Mouse (Mus musculus) kidney, adult 2 months (tissue): ENCODE measurements around the gene Ccnb1ip1. TPM values are rescaled to one million over a fixed set of nuclear protein-coding genes. Genes with fewer than 3 reads are reported as not detected.

ENCODE experiments used
- DNase-seq: peaks from one replicate; pipeline ENCODE4 v3.0.0; 2021
- H3K27ac ChIP-seq: fragments of 200-500 bp; 2 replicates; pipeline ENCODE4 v1.5.1; 2012; ENCODE audit warnings: low read depth, low read length, control low read depth, inconsistent platforms; ENCODE audit not compliant: insufficient read depth
- H3K27me3 ChIP-seq: fragments of 200-500 bp; replicated peaks from 2 replicates; pipeline ENCODE4 v1.6.1; 2012; ENCODE audit warnings: mild to moderate bottlenecking, moderate library complexity, low read length, inconsistent platforms; ENCODE audit not compliant: control insufficient read depth, insufficient read depth
- H3K36me3 ChIP-seq: fragments of 200-500 bp; 2 replicates; pipeline ENCODE4 v1.6.1; 2012; ENCODE audit warnings: mild to moderate bottlenecking, moderate library complexity, low read length, inconsistent platforms; ENCODE audit not compliant: control insufficient read depth, insufficient read depth
- H3K4me1 ChIP-seq: fragments of 200-500 bp; 2 replicates; pipeline ENCODE4 v1.6.1; 2011; ENCODE audit warnings: low read length; ENCODE audit not compliant: control insufficient read depth, insufficient read depth
- H3K4me3 ChIP-seq: fragments of 200-500 bp; 2 replicates; pipeline ENCODE4 v1.5.1; 2011; ENCODE audit warnings: mild to moderate bottlenecking, low read depth, low read length, control low read depth; ENCODE audit not compliant: insufficient read depth
- CTCF ChIP-seq: fragments of 200-500 bp; conservative IDR thresholded peaks from 2 replicates; pipeline ENCODE4 v1.5.1; 2011; ENCODE audit warnings: low read depth, mild to moderate bottlenecking, control low read depth, low read length, moderate library complexity, mixed read lengths; ENCODE audit not compliant: insufficient read depth, insufficient read length
- POLR2A ChIP-seq: fragments of 200-500 bp; IDR thresholded peaks from one replicate; pipeline ENCODE4 v1.6.1; 2011; ENCODE audit warnings: low read depth, low read length, control low read depth
- WGBS: fragments of 180-500 bp; shearing (Covaris S2); methylation state at CpG from one replicate; pipeline ENCODE4 v1.1.7; 2018; 5-methylcytosine and 5-hydroxymethylcytosine counted together
- polyA plus RNA-seq: library from polyadenylated mRNA; depleted of rRNA; stranded (reverse); fragments of >200 nt; gene quantifications from 2 replicates; pipeline ENCODE4 v1.2.3, GENCODE M21; 2012; rRNA removed

Ccnb1ip1 gene
- not detected in 2 replicates for polyA plus RNA-seq

GRCm38 (mm10) chr14:50807487-50808072 is at the start of gene Ccnb1ip1, which contains the start of gene Parp2:
TSS of gene Ccnb1ip1 (minus strand) at chr14:50807732.
TSS of gene Parp2 (plus strand) at chr14:50807841.
- H3K27ac ChIP-seq: peak within 1 kb of the TSS; percentile 32
- DNase-seq: peak; percentile 98
- H3K36me3 ChIP-seq: no peaks in the 10 kb centered on the region
- no peaks in the 10 kb centered on the region for H3K27me3 ChIP-seq
- WGBS: under 1% methylated on average over 42 of the region's 42 CpGs
- H3K4me3 ChIP-seq: peak within 1 kb of the TSS; percentile 77
- H3K4me1 ChIP-seq: no peaks in the 10 kb centered on the region
- peak; percentile 39 for TF ChIP-seq POLR2A
- no peak for TF ChIP-seq CTCF

DNA sequence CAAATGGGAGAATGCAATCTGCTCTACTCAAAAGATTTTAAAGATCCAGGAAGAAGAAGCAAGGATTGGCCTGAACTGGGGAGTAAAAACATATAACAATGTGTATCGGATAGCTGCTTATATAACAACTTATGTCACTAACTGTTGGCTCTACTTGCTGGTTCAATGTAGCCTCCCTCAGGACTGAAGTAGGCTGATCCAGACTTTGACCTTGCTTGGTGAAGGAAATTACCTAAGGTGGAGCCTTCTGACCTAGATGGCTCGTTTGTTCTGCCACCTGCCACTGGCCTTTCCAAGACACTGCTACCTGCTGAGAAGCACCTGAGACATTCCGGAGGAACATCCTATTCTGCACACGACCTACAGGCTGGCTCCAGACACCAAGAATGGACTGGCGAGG is 48.3 kb upstream of the Ccnb1ip1 start:
- H3K36me3 ChIP-seq: peaks cover 9% of the 10 kb centered on the region
- H3K4me1 ChIP-seq: no peaks in the 10 kb centered on the region
- no peak overlapping the region for H3K27ac ChIP-seq
- DNase-seq: no peak
- no peak overlapping the region for H3K4me3 ChIP-seq
- TF ChIP-seq POLR2A: no peak
- TF ChIP-seq CTCF: no peak
- no peaks in the 10 kb centered on the region for H3K27me3 ChIP-seq
- WGBS: 79% methylated on average over 5 of the region's 5 CpGs

- H3K27me3 ChIP-seq: no peaks in the 10 kb centered on the region
- no peak for TF ChIP-seq POLR2A
- no peak; the same call in 1 of the 2 replicates for TF ChIP-seq CTCF
- 62% methylated on average over 6 of the region's 6 CpGs for WGBS
- no peak overlapping the region for H3K4me3 ChIP-seq
- no peaks in the 10 kb centered on the region for H3K4me1 ChIP-seq
- no peaks in the 10 kb centered on the region for H3K36me3 ChIP-seq
- DNase-seq: no peak
- no peak overlapping the region for H3K27ac ChIP-seq
These were observed 29.7 kb upstream of the Ccnb1ip1 start for GRCm38 (mm10) chr14:50837236-50837635.

- DNase-seq: no peak
- no peak overlapping the region for H3K4me3 ChIP-seq
- H3K27me3 ChIP-seq: no peaks in the 10 kb centered on the region
- TF ChIP-seq CTCF: no peak
- TF ChIP-seq POLR2A: no peak
- H3K36me3 ChIP-seq: no peaks in the 10 kb centered on the region
- no peak overlapping the region for H3K27ac ChIP-seq
- WGBS: 50% methylated on average over 2 of the region's 2 CpGs
- no peaks in the 10 kb centered on the region for H3K4me1 ChIP-seq
These were observed 26.9 kb upstream of the Ccnb1ip1 start for GRCm38 (mm10) chr14:50834435-50834834.

- Histone ChIP-seq H3K36me3 (no peaks in the 10 kb centered on the region), H3K27ac (no peak overlapping the region), H3K4me1 (no peaks in the 10 kb centered on the region), H3K27me3 (no peaks in the 10 kb centered on the region), H3K4me3 (no peak overlapping the region)
- DNase-seq: peak; percentile 14
- TF ChIP-seq CTCF: no peak
- no peak for TF ChIP-seq POLR2A
- WGBS: 70% methylated on average over 10 of the region's 10 CpGs
These were observed 26.4 kb upstream of the Ccnb1ip1 start for GRCm38 (mm10) chr14:50833964-50834363.

GRCm38 (mm10) chr14:50829878-50830277 is 22.3 kb upstream of the Ccnb1ip1 start:
- DNase-seq: no peak
- whole genome bisulfite sequencing: 75% methylated on average over 3 of the region's 3 CpGs
- H3K27me3 ChIP-seq: no peaks in the 10 kb centered on the region
- H3K27ac ChIP-seq: no peak overlapping the region
- H3K4me3 ChIP-seq: no peak overlapping the region
- H3K4me1 ChIP-seq: no peaks in the 10 kb centered on the region
- TF ChIP-seq POLR2A (no peak), CTCF (no peak)
- peaks cover under 1% of the 10 kb centered on the region; the same call in 1 of the 2 replicates for H3K36me3 ChIP-seq

- TF ChIP-seq POLR2A (no peak), CTCF (no peak)
- Histone ChIP-seq H3K27ac (no peak overlapping the region), H3K4me3 (no peak overlapping the region), H3K27me3 (no peaks in the 10 kb centered on the region), H3K36me3 (peaks cover 6% of the 10 kb centered on the region), H3K4me1 (no peaks in the 10 kb centered on the region)
- 96% methylated on average over 4 of the region's 4 CpGs for WGBS
- no peak for DNase-seq
These were observed 19.0 kb upstream of the Ccnb1ip1 start for GRCm38 (mm10) chr14:50826579-50826978.

GRCm38 (mm10) chr14:50824219-50824618 is 16.7 kb upstream of the Ccnb1ip1 start:
- TF ChIP-seq POLR2A (no peak), CTCF (no peak)
- WGBS: 83% methylated on average over 9 of the region's 9 CpGs
- Histone ChIP-seq H3K4me3 (no peak overlapping the region), H3K36me3 (peaks cover 9% of the 10 kb centered on the region), H3K4me1 (no peaks in the 10 kb centered on the region), H3K27me3 (no peaks in the 10 kb centered on the region), H3K27ac (no peak overlapping the region)
- no peak for DNase-seq
